In genomic region chr19:23132720-23133426, GRCm38 (mm10) we compare ENCODE assay signal across 12 mouse cellular contexts. TPM values are rescaled to one million over a fixed set of nuclear protein-coding genes. Genes with fewer than 3 reads are reported as not detected.
DNase-seq lines count a peak whose midpoint lies in the region; ATAC-seq and TF ChIP-seq lines count a peak whose summit lies in the region.
"Had no signal": no experiment of that assay in that cellular context is flagged by ENCODE, and none has a peak within 500 bp of the region (broad histone marks: within the 10 kb centered on the region; RNA-seq: fewer than 3 reads in every experiment).

No protein-coding gene starts in this region.

- H3K4me1 ChIP-seq in liver, adult 2 months (ENCODE audit: control insufficient read depth, insufficient read depth, low read length), result peaks cover 16% of the 10 kb centered on the region
- H3K4me1 ChIP-seq in hindbrain, embryonic 11.5 days (replicated peaks; ENCODE audit: control insufficient read depth, insufficient read depth, low read length), result peaks cover 3% of the 10 kb centered on the region; the same call in 1 of the 2 replicates
- peaks cover 8% of the 10 kb centered on the region; the same call in 1 of the 2 replicates for H3K4me1 ChIP-seq in midbrain, postnatal 0 days (ENCODE audit: insufficient read depth, low read length)

- no peaks in the 10 kb centered on the region for H3K79me2 ChIP-seq in liver, adult 2 months (ENCODE audit: control insufficient read depth, insufficient read depth, low read length)
- H3K79me2 ChIP-seq in myocyte (ENCODE audit: control insufficient read depth, insufficient read depth), result no peaks in the 10 kb centered on the region

- no peaks in the 10 kb centered on the region for H3K36me3 ChIP-seq in liver, adult 2 months (ENCODE audit: control insufficient read depth, insufficient read depth, low read length)
- H3K36me3 ChIP-seq in myocyte (ENCODE audit: control insufficient read depth, insufficient read depth), result no peaks in the 10 kb centered on the region
- H3K36me3 ChIP-seq in hindbrain, embryonic 11.5 days (ENCODE audit: control insufficient read depth, insufficient read depth, low read length), result no peaks in the 10 kb centered on the region
- no peaks in the 10 kb centered on the region for H3K36me3 ChIP-seq in midbrain, postnatal 0 days (ENCODE audit: insufficient read depth, low read length)
- H3K36me3 ChIP-seq: embryonic facial prominence, embryonic 15.5 days; liver, embryonic 13.5 days; midbrain, embryonic 12.5 days had no signal

- peak overlapping the region; percentile 93 for H3K27ac ChIP-seq in liver, adult 2 months (replicated peaks; ENCODE audit: insufficient read depth, low read depth, low read length)
- H3K27ac ChIP-seq in hindbrain, embryonic 11.5 days (ENCODE audit: low read depth, low read length), result no peak overlapping the region
- no peak overlapping the region for H3K27ac ChIP-seq in midbrain, postnatal 0 days (ENCODE audit: low read depth, low read length)
- H3K27ac ChIP-seq: embryonic facial prominence, embryonic 15.5 days; liver, embryonic 13.5 days; midbrain, embryonic 12.5 days had no signal

- H3K9ac ChIP-seq in liver, adult 2 months (ENCODE audit: low read depth, low read length), result peak overlapping the region; percentile 70
- H3K9ac ChIP-seq in hindbrain, embryonic 11.5 days (ENCODE audit: low read depth, low read length), result no peak overlapping the region
- no peak overlapping the region for H3K9ac ChIP-seq in midbrain, postnatal 0 days (replicated peaks; ENCODE audit: low read length, poor library complexity, severe bottlenecking)
- H3K9ac ChIP-seq: embryonic facial prominence, embryonic 15.5 days; liver, embryonic 13.5 days; midbrain, embryonic 12.5 days had no signal

- no peaks in the 10 kb centered on the region for H3K27me3 ChIP-seq in liver, adult 2 months (ENCODE audit: control insufficient read depth, insufficient read depth, low read length)
- no peaks in the 10 kb centered on the region for H3K27me3 ChIP-seq in myocyte (ENCODE audit: control insufficient read depth, insufficient read depth, insufficient read length)
- H3K27me3 ChIP-seq in hindbrain, embryonic 11.5 days (ENCODE audit: control insufficient read depth, insufficient read depth, low read length), result peaks cover 29% of the 10 kb centered on the region
- peaks cover 11% of the 10 kb centered on the region for H3K27me3 ChIP-seq in midbrain, postnatal 0 days (ENCODE audit: insufficient read depth, low read length)
- H3K27me3 ChIP-seq: Patski had no signal

- no peak for TF ChIP-seq POLR2A in liver, adult 2 months (IDR thresholded peaks at IDR 0.05; ENCODE audit: extremely low read depth, insufficient read depth, low read length)
- no peak for TF ChIP-seq POLR2A in myocyte (IDR thresholded peaks at IDR 0.05; ENCODE audit: insufficient read length, low read depth)

- H3K4me3 ChIP-seq in liver, adult 2 months (ENCODE audit: insufficient read depth, low read depth, low read length), result no peak overlapping the region
- no peak overlapping the region for H3K4me3 ChIP-seq in myocyte
- H3K4me3 ChIP-seq in hindbrain, embryonic 11.5 days (ENCODE audit: low read depth, low read length), result no peak overlapping the region
- no peak overlapping the region for H3K4me3 ChIP-seq in midbrain, postnatal 0 days (ENCODE audit: low read depth, low read length)
- H3K4me3 ChIP-seq: embryonic facial prominence, embryonic 15.5 days; liver, embryonic 13.5 days; midbrain, embryonic 12.5 days had no signal

- ATAC-seq in hindbrain, embryonic 11.5 days (ENCODE audit: low FRiP score), result no peak
- ATAC-seq in midbrain, postnatal 0 days (ENCODE audit: low FRiP score), result no peak
- ATAC-seq: Patski had no signal

- WGBS in liver, adult 2 months, result 72% methylated on average over 7 of the region's 7 CpGs
- WGBS in hindbrain, embryonic 11.5 days, result 21% methylated on average over 7 of the region's 7 CpGs
- WGBS in midbrain, postnatal 0 days, result 43% methylated on average over 7 of the region's 7 CpGs

- no peak for TF ChIP-seq CTCF in liver, adult 2 months (IDR thresholded peaks at IDR 0.05; ENCODE audit: low read depth, low read length)
- no peak for TF ChIP-seq CTCF in midbrain, postnatal 0 days (IDR thresholded peaks at IDR 0.05)

- no peaks in the 10 kb centered on the region for H3K9me3 ChIP-seq in hindbrain, embryonic 11.5 days (ENCODE audit: control insufficient read depth, low read length)
- H3K9me3 ChIP-seq in midbrain, postnatal 0 days (ENCODE audit: low read length), result no peaks in the 10 kb centered on the region
- H3K9me3 ChIP-seq: embryonic facial prominence, embryonic 15.5 days; liver, embryonic 13.5 days; midbrain, embryonic 12.5 days had no signal

- H3ac ChIP-seq in myocyte (ENCODE audit: control insufficient read depth, insufficient read length), result no peak overlapping the region

- H3K4me2 ChIP-seq in myocyte (ENCODE audit: low read depth), result peak overlapping the region; percentile 97
- H3K4me2 ChIP-seq in hindbrain, embryonic 11.5 days (replicated peaks; ENCODE audit: low read depth, low read length), result no peak overlapping the region
- H3K4me2 ChIP-seq in midbrain, postnatal 0 days (ENCODE audit: low read depth, low read length, poor library complexity, severe bottlenecking), result no peak overlapping the region
- H3K4me2 ChIP-seq: embryonic facial prominence, embryonic 15.5 days; liver, embryonic 13.5 days had no signal

- peak; percentile 63 for DNase-seq in adrenal gland, postnatal 14 days
- DNase-seq in adrenal gland, adult 8-10 months, result no peak
- DNase-seq in liver, adult 2 months (ENCODE audit: extremely low read depth, low read depth, low spot score), result peak; percentile 52
- no peak for DNase-seq in liver
- DNase-seq in kidney, adult 18-20 months, result peak; percentile 83
- DNase-seq in hindbrain, embryonic 11.5 days (ENCODE audit: low spot score), result no peak
- no peak for DNase-seq in midbrain, postnatal 0 days (ENCODE audit: low spot score)
- DNase-seq: liver, embryonic 13.5 days had no signal

TF ChIP-seq in myocyte, 11 proteins besides CTCF, POLR2A, EP300 and RAD21:
- TF ChIP-seq MYOG (IDR thresholded peaks at IDR 0.05; ENCODE audit: control insufficient read depth in 1 of 3, insufficient read depth in 1 of 3, insufficient read length in 2 of 3, low read depth in 2 of 3) (no peak), TCF3 (IDR thresholded peaks at IDR 0.05; ENCODE audit: insufficient read length, low read depth) (no peak), REST (IDR thresholded peaks at IDR 0.05; ENCODE audit: insufficient read depth, insufficient read length) (no peak), TCF12 (IDR thresholded peaks at IDR 0.05; ENCODE audit: insufficient read depth, poor library complexity, severe bottlenecking) (no peak), MAX (IDR thresholded peaks at IDR 0.05; ENCODE audit: low read depth) (no peak), CEBPB (IDR thresholded peaks at IDR 0.05; ENCODE audit: insufficient read depth, poor library complexity, severe bottlenecking) (no peak), E2F4 (IDR thresholded peaks at IDR 0.05; ENCODE audit: insufficient read depth) (no peak), POLR2AphosphoS2 (IDR thresholded peaks at IDR 0.05; ENCODE audit: insufficient read length, low read depth) (no peak), MYOD1 (IDR thresholded peaks at IDR 0.05; ENCODE audit: control insufficient read depth in 1 of 3, insufficient read length in 2 of 3, low read depth in 2 of 3) (no peak), USF1 (IDR thresholded peaks at IDR 0.05; ENCODE audit: low read depth) (no peak), SRF (IDR thresholded peaks at IDR 0.05; ENCODE audit: control insufficient read depth, insufficient read length, low read depth) (no peak)

RNA-seq across cellular contexts. Expression of gene Klf9, which starts 8.2 kb away (rescaled TPM):
- 104 and 116 TPM in 2 replicates for total RNA-seq in adrenal gland, postnatal 14 days (2021)
- 10 to 100 TPM; 57.6 to 89.0 (median 71.0) TPM for total RNA-seq in adrenal gland, adult 8-10 months (2022)
- total RNA-seq in liver, adult 2 months (2014; rRNA removed), result 75.0 and 81.6 TPM in 2 replicates
- 32.4 and 32.7 TPM in 2 replicates for polyA plus RNA-seq in liver, adult 2 months (2012; rRNA removed)
- polyA plus RNA-seq in myocyte (2012; fragmentation: generic; extraction: Trizol), result 7.1 TPM
- 0.80 and 0.95 TPM in 2 replicates for polyA plus RNA-seq in hindbrain, embryonic 11.5 days (2014; fragmentation: Nextera tagmentation; extraction: Ambion mirVana)
- total RNA-seq in midbrain, postnatal 0 days (2014; rRNA removed), result 13.8 and 14.7 TPM in 2 replicates
- 6.3 and 7.4 TPM in 2 replicates for polyA plus RNA-seq in midbrain, postnatal 0 days (2015; fragmentation: Nextera tagmentation; extraction: Ambion mirVana)

Comparison
In these comparisons a context has a peak if more than half of its experiments do, and no peak if none do; other contexts are left out.
1. DNase-seq: peak in adrenal gland, postnatal 14 days (single experiment), liver, adult 2 months (single experiment) and kidney, adult 18-20 months (single experiment); none in adrenal gland, adult 8-10 months (single experiment), liver (single experiment), hindbrain, embryonic 11.5 days (single experiment) and midbrain, postnatal 0 days (single experiment).